ENCODE assay signal across 8 mouse cellular contexts in the genomic region with DNA sequence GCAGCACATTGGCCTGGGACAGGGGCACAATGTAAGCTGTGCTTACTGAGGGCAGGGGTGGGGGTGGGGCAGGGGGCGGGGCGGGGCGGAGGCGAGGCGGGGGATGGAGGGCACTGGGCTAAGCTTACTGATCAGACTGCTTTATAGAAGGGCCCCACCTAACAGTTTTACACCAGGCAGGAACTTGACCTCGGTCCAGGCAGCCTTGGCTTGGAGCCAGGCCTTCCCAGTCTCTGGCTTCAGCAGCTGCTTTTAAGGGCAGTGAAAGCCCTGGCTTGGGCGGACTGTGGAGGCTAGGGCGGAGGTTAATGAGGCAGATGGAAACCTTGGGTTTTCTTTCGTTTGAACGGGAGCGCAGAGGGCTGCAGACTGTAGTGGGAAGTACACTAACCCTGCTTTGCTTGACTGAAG. TPM values are rescaled to one million over a fixed set of nuclear protein-coding genes. Genes with fewer than 3 reads are reported as not detected.
DNase-seq lines count a peak whose midpoint lies in the region; ATAC-seq lines count a peak whose summit lies in the region.

No protein-coding gene starts in this region.

- peaks cover 25% of the 10 kb centered on the region for H3K27me3 ChIP-seq in embryonic facial prominence, embryonic 13.5 days
- peaks cover 21% of the 10 kb centered on the region; the same call in 1 of the 2 replicates for H3K27me3 ChIP-seq in heart, embryonic 12.5 days (replicated peaks)
- peaks cover 6% of the 10 kb centered on the region; the same call in 1 of the 2 replicates for H3K27me3 ChIP-seq in kidney, embryonic 14.5 days (ENCODE audit: control insufficient read depth, insufficient read depth, low read length)
- no peaks in the 10 kb centered on the region for H3K27me3 ChIP-seq in lung, embryonic 15.5 days

- peak; percentile 76 for DNase-seq in adrenal gland, adult 18-20 months (ENCODE audit: low spot score in 2 of 2)
- DNase-seq in retina, embryonic 14.5 days (ENCODE audit: low spot score) = peak; percentile 50

- H3K4me3 ChIP-seq in embryonic facial prominence, embryonic 13.5 days = 0 out of 2 replicates have a peak overlapping the region, but pooled peaks have one; percentile 6
- H3K4me3 ChIP-seq in heart, embryonic 12.5 days = no peak overlapping the region
- no peak overlapping the region for H3K4me3 ChIP-seq in kidney, embryonic 14.5 days (ENCODE audit: low read length)
- no peak overlapping the region for H3K4me3 ChIP-seq in lung, embryonic 15.5 days

- no peaks in the 10 kb centered on the region for H3K9me3 ChIP-seq in embryonic facial prominence, embryonic 13.5 days
- no peaks in the 10 kb centered on the region for H3K9me3 ChIP-seq in heart, embryonic 12.5 days (replicated peaks)
- no peaks in the 10 kb centered on the region for H3K9me3 ChIP-seq in kidney, embryonic 14.5 days (ENCODE audit: control insufficient read depth, low read length)
- no peaks in the 10 kb centered on the region for H3K9me3 ChIP-seq in lung, embryonic 15.5 days

- H3K4me1 ChIP-seq in embryonic facial prominence, embryonic 13.5 days = peaks cover 24% of the 10 kb centered on the region
- peaks cover 43% of the 10 kb centered on the region for H3K4me1 ChIP-seq in heart, embryonic 12.5 days (replicated peaks)
- H3K4me1 ChIP-seq in kidney, embryonic 14.5 days (ENCODE audit: control insufficient read depth, insufficient read depth, low read length) = peaks cover 13% of the 10 kb centered on the region
- peaks cover 19% of the 10 kb centered on the region for H3K4me1 ChIP-seq in lung, embryonic 15.5 days

- no peak overlapping the region; the same call in 1 of the 2 replicates for H3K9ac ChIP-seq in embryonic facial prominence, embryonic 13.5 days
- no peak overlapping the region for H3K9ac ChIP-seq in heart, embryonic 12.5 days
- H3K9ac ChIP-seq in kidney, embryonic 14.5 days (ENCODE audit: low read depth, low read length) = no peak overlapping the region
- no peak overlapping the region for H3K9ac ChIP-seq in lung, embryonic 15.5 days

- ATAC-seq in embryonic facial prominence, embryonic 13.5 days (ENCODE audit: insufficient number of reproducible peaks, insufficient read depth, low FRiP score, low TSS enrichment, low read depth) = peak; percentile 70
- ATAC-seq in heart, embryonic 12.5 days (ENCODE audit: insufficient number of reproducible peaks, low FRiP score) = peak; percentile 81
- ATAC-seq in kidney, embryonic 14.5 days (ENCODE audit: low FRiP score, low TSS enrichment) = peak; percentile 83
- peak; percentile 75 for ATAC-seq in lung, embryonic 15.5 days (ENCODE audit: borderline replicate concordance, extremely low read depth, low FRiP score, low TSS enrichment)
- no peak for ATAC-seq in inflammation-experienced regulatory T-cells, adult 6 months
- no peak for ATAC-seq in granulocyte monocyte progenitor cell, adult 5-6 weeks (replicated peaks; ENCODE audit: poor library complexity, severe bottlenecking)

- WGBS in embryonic facial prominence, embryonic 13.5 days = 6% methylated on average over 9 of the region's 11 CpGs
- 4% methylated on average over 11 of the region's 11 CpGs for WGBS in heart, embryonic 12.5 days
- WGBS in kidney, embryonic 14.5 days = 3% methylated on average over 11 of the region's 11 CpGs
- 12% methylated on average over 11 of the region's 11 CpGs for WGBS in lung, embryonic 15.5 days

- H3K27ac ChIP-seq in embryonic facial prominence, embryonic 13.5 days = no peak overlapping the region
- H3K27ac ChIP-seq in heart, embryonic 12.5 days (ENCODE audit: poor library complexity, severe bottlenecking) = peak overlapping the region; percentile 69
- no peak overlapping the region for H3K27ac ChIP-seq in kidney, embryonic 14.5 days (ENCODE audit: low read depth, low read length)
- no peak overlapping the region for H3K27ac ChIP-seq in lung, embryonic 15.5 days

- H3K36me3 ChIP-seq in embryonic facial prominence, embryonic 13.5 days = no peaks in the 10 kb centered on the region
- H3K36me3 ChIP-seq in heart, embryonic 12.5 days = no peaks in the 10 kb centered on the region
- H3K36me3 ChIP-seq in kidney, embryonic 14.5 days (ENCODE audit: control insufficient read depth, insufficient read depth, low read length) = no peaks in the 10 kb centered on the region
- H3K36me3 ChIP-seq in lung, embryonic 15.5 days = no peaks in the 10 kb centered on the region

- peak overlapping the region; percentile 46 for H3K4me2 ChIP-seq in embryonic facial prominence, embryonic 13.5 days
- H3K4me2 ChIP-seq in heart, embryonic 12.5 days = peak overlapping the region; percentile 39
- peak overlapping the region; percentile 19 for H3K4me2 ChIP-seq in kidney, embryonic 14.5 days (replicated peaks; ENCODE audit: low read depth, low read length)
- peak overlapping the region; percentile 30; the same call in 1 of the 2 replicates for H3K4me2 ChIP-seq in lung, embryonic 15.5 days

RNA-seq across cellular contexts. Expression of gene Casc1, which starts 37.0 kb away (rescaled TPM):
- under 1 TPM; 0.17 to 0.48 TPM for total RNA-seq in adrenal gland, adult 18-20 months (2021)
- 0.45 and 0.48 TPM in 2 replicates for polyA plus RNA-seq in embryonic facial prominence, embryonic 13.5 days (2015; fragmentation: Nextera tagmentation; extraction: Ambion mirVana)
- polyA plus RNA-seq in heart, embryonic 12.5 days (2016; fragmentation: Nextera tagmentation; extraction: Ambion mirVana) = 0.22 and 0.35 TPM in 2 replicates
- polyA plus RNA-seq in kidney, embryonic 14.5 days (2014; fragmentation: Nextera tagmentation; extraction: Ambion mirVana) = 0.20 and 0.79 TPM in 2 replicates
- polyA plus RNA-seq in lung, embryonic 15.5 days (2015; fragmentation: Nextera tagmentation; extraction: Ambion mirVana) = 0.79 and 1.3 TPM in 2 replicates
- polyA plus RNA-seq in inflammation-experienced regulatory T-cells, adult 6 months (2017; shearing (Covaris generic)) = 1 to 10 TPM in 1 of 3 experiments, under 1 TPM in 2; 0.47 to 1.3 (median 0.55) TPM
- not detected in 2 replicates for total RNA-seq in granulocyte monocyte progenitor cell, adult 5-6 weeks (2014; fragmentation: Nextera tagmentation)
- 0.60 TPM in 1 of 2 replicates, not detected in the other for total RNA-seq in granulocyte monocyte progenitor cell, adult 5-6 weeks (2017)

RNA-seq across cellular contexts. Expression of gene Etfrf1, which starts 37.1 kb away (rescaled TPM):
- 100 to 1,000 TPM; 113 to 164 TPM for total RNA-seq in adrenal gland, adult 18-20 months (2021)
- polyA plus RNA-seq in embryonic facial prominence, embryonic 13.5 days (2015; fragmentation: Nextera tagmentation; extraction: Ambion mirVana) = 37.3 and 38.3 TPM in 2 replicates
- polyA plus RNA-seq in heart, embryonic 12.5 days (2016; fragmentation: Nextera tagmentation; extraction: Ambion mirVana) = 58.3 and 60.0 TPM in 2 replicates
- polyA plus RNA-seq in kidney, embryonic 14.5 days (2014; fragmentation: Nextera tagmentation; extraction: Ambion mirVana) = 39.2 and 47.3 TPM in 2 replicates
- polyA plus RNA-seq in lung, embryonic 15.5 days (2015; fragmentation: Nextera tagmentation; extraction: Ambion mirVana) = 26.5 and 26.7 TPM in 2 replicates
- 10 to 100 TPM; 20.2 to 22.7 (median 22.6) TPM for polyA plus RNA-seq in inflammation-experienced regulatory T-cells, adult 6 months (2017; shearing (Covaris generic))
- total RNA-seq in granulocyte monocyte progenitor cell, adult 5-6 weeks (2014; fragmentation: Nextera tagmentation) = 18.3 and 18.4 TPM in 2 replicates
- total RNA-seq in granulocyte monocyte progenitor cell, adult 5-6 weeks (2017) = 19.7 and 21.4 TPM in 2 replicates

RNA-seq across cellular contexts. Expression of gene Lrmp, which starts 58.3 kb away (rescaled TPM):
- 1 to 10 TPM; 2.7 to 2.8 TPM for total RNA-seq in adrenal gland, adult 18-20 months (2021)
- 1.9 and 2.7 TPM in 2 replicates for polyA plus RNA-seq in embryonic facial prominence, embryonic 13.5 days (2015; fragmentation: Nextera tagmentation; extraction: Ambion mirVana)
- polyA plus RNA-seq in heart, embryonic 12.5 days (2016; fragmentation: Nextera tagmentation; extraction: Ambion mirVana) = 2.3 and 2.7 TPM in 2 replicates
- 1.0 and 1.3 TPM in 2 replicates for polyA plus RNA-seq in kidney, embryonic 14.5 days (2014; fragmentation: Nextera tagmentation; extraction: Ambion mirVana)
- polyA plus RNA-seq in lung, embryonic 15.5 days (2015; fragmentation: Nextera tagmentation; extraction: Ambion mirVana) = 3.9 and 6.6 TPM in 2 replicates
- 100 to 1,000 TPM; 106 to 181 (median 125) TPM for polyA plus RNA-seq in inflammation-experienced regulatory T-cells, adult 6 months (2017; shearing (Covaris generic))
- 64.7 and 94.7 TPM in 2 replicates for total RNA-seq in granulocyte monocyte progenitor cell, adult 5-6 weeks (2014; fragmentation: Nextera tagmentation)
- total RNA-seq in granulocyte monocyte progenitor cell, adult 5-6 weeks (2017) = 108 and 121 TPM in 2 replicates

Comparison
In these comparisons a context has a peak if more than half of its experiments do, and no peak if none do; other contexts are left out.
1. ATAC-seq: peak in embryonic facial prominence, embryonic 13.5 days (single experiment), heart, embryonic 12.5 days (single experiment), kidney, embryonic 14.5 days (single experiment) and lung, embryonic 15.5 days (single experiment); none in inflammation-experienced regulatory T-cells, adult 6 months (single experiment) and granulocyte monocyte progenitor cell, adult 5-6 weeks (single experiment).
2. RNA of gene Lrmp, which starts 58.3 kb away (polyA plus RNA-seq): 106 to 181 TPM in inflammation-experienced regulatory T-cells, adult 6 months; 3.9 to 6.6 TPM in lung, embryonic 15.5 days, 1.9 to 2.7 TPM in embryonic facial prominence, embryonic 13.5 days, 2.3 to 2.7 TPM in heart, embryonic 12.5 days and 1.0 to 1.3 TPM in kidney, embryonic 14.5 days; every median in the first group is over 10 times any median in the second.
3. Peak in every context shown above with its lines, with median percentiles within 50 percentile points of each other: H3K4me2 ChIP-seq.